Mouse (Mus musculus): ENCODE data around the gene Wbp4.
"Not testable (repeated sequence)": the region's sequence is repeated elsewhere in the genome, so short reads cannot be mapped to it uniquely, and the experiment has no call there.

The Wbp4 gene

DNA sequence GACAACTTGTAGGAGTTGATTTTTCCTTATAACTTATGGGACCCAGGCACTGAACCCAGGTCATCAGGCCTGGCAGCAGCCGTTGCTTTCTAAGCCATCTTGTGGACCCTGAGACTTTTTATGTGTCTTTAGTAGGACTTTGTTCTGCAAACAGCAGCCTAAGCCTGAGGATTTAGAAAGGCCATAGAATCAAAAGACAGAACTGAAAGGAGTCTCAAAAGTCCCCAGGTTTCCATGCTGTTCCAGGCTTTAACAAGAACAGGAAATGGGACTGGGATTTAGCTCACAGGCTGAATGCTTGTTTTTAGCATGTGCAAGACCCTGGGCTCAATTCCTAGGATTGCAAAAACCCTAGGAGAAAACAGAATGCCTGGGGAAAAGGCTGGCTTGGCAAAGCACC, 26.5 kb upstream of the Wbp4 start:
- DNase-seq (ENCODE audit: low read depth) = no peak

DNA sequence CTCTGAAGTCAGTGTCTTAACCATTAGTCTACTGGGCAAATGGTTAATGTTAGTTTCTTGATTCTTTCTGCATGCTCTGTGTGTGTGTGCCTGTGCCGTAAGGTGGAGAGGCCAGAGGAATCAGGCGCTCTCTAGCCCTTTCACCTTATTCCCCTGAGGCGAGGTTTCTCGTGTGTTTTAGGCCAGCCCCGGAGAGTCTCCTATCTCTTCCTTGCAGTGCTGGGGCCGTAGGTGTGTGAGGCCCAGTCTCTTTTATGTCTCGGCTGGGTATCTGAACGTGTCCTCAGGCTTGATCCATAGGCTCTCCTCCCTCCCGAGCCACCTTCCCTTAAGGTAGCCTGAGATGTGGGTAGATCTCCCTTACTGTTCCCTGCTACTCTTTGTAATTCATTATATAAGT, 24.9 kb upstream of the Wbp4 start:
- no peak for DNase-seq (ENCODE audit: low read depth)

DNA sequence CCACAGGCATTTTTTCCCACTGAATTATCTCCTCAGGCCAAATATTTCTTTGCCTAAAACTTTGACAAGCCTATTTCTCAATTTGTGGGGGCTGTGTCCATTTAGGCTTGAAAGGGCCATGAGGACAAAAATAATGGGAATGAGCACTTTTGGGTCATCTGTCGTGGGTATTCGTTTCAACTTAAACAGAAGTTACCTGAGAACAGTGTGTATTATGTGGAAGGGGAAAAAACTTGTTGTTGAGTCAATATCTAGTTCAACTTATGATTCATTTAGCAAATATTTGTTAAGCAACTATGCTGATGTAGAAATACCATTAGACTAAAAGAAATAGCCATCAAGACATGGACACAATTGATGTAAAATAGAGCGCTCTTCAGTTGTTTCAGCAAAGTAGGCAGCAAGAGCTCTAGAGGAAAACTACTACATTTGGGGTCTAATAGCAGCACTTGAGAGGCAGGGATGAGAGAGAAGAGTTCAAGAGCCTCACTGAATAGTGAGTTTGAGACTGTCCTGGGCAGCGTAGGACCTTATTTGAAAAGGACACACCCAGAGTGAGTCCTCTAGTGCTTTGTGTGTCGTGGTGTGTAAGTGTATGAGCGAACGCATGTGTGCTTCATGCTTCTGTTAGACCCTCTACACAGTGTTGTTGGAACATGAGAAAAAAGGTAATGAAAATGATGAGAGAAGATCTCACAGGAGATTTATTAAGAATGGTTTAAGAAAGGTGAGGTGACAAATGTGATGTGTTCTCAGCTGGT, 23.1 kb upstream of the Wbp4 start:
- DNase-seq (ENCODE audit: low read depth) = no peak

DNA sequence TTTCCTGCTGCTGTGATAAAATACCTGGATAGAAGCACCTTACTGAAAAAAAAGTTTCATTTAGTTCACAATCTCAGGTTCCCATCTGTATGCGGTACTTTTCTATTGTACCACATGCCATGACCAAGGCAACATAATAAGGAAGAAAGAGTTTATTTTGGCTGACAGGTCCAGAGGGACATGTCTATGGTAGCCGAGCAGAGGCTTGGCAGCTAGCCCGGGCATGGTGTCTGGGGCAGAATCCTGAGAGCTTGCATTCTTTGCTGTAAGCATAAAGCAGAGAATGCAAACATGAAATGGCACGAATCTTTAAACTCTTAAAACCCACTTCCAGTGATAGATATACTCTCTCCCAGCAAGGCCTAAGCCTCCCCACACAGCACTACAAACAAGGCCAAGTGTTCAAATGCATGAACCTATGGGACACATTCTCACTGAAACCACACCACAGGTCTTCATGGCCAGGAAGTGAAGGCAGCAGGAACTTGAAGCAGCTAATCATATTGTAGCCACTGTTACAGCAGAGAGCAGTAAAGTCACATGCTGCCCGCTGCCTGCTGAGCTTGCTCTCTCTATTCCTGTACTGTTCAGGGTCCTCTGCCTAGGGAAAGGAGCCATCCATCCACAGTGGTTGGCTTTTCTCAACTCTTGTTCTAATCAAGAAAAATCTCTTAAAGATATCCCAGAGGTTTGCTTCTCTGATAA, 22.2 kb upstream of the Wbp4 start:
- peak; percentile 29 for DNase-seq (ENCODE audit: low read depth)

DNA sequence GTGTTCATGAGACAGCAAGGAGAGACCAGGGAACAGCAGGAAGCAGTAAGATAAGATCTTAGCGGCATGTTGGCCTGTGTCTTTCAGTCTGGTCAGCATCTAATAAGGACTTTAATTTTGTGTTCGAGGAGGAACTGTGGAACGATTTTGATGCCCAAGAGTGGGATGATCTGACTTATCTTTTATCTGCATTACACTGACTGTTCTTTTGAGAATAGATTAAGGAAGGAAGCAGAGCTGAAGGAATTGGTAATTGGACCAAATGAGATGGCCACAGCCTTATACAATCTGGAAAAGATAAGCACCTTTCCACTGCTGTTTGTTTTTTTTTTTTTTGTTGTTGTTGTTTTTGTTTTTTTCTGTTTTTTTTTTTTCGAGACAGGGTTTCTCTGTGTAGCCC, 19.4 kb upstream of the Wbp4 start:
- DNase-seq (ENCODE audit: low read depth) = no peak

DNA sequence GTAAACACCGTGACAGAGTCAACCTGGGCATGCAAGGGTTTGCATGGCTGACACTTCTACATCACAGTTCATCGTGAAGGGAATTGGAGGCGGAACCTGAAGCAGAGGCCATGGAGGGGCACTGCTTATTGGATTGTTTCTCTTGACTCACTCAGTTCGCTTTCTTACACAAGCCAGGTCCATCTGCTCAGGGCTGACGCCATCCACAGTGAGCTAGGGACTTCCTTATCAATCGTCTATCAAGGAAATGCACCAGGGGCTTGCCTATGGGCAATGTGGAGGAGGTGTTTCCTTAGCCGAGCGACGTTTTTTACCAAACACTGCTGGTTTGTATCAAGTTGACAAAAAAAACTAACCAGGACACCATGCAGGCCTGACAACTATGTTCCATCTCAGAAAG, 18.0 kb upstream of the Wbp4 start:
- peak; percentile 64 for DNase-seq (ENCODE audit: low read depth)

DNA sequence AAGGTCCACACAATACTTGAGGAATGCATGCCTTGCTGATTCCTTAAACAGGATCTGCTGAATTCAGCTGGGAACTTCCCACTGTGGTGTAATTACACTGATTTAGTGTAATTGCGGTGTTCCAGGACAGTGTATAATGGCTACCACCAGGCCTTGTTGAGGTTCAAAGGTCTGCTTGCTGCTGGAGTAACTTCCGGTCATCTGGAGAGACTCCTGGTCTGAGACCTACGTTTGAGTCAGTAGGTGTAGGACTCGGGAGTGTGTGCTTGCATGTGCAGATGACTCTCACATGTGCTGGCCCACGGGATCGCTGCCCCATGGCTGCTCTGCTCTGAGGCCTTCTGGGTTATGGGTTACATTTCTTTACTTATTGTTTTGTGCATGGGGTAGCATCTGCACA, 13.0 kb upstream of the Wbp4 start:
- DNase-seq (ENCODE audit: low read depth) = no peak

DNA sequence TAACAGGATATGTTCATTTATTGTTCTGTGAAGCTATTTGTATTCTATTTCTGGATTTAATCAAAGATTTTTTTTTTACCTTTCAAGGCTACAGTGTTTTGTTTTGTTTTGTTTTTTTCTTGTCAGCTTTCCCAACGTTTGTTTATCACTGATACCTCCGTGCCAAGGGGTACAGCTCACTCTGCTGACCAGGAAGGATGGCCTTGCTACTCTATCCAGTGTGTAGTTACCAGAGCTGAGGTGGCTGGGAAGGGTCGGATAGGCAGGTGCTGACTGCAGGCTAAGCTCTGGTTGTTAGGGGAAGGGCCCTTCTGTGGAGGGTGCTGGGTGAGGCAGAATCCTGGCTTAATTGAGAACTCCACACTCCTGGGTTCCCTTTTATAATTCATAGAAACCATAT, 8.9 kb upstream of the Wbp4 start:
- DNase-seq (ENCODE audit: low read depth) = no peak

DNA sequence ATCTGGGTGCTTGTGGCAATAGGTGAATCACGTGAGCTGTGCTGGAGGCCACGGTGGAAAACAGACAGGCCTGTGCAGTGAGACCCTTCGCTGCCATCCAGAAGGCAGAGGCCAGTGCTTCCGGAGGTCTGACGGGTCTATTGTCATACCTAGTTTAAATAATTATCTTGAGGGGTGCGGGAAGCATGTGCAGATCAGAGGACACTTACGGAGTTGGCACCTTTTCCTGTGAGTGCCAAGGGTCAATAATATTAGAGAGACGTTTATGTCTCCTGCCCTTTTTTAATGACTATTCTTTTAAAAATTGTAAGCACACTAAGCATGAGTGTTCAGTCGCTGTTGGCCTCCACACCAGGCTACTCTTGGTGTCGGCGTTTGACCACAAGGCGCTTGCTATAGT, 7.8 kb upstream of the Wbp4 start:
- no peak for DNase-seq (ENCODE audit: low read depth)

DNA sequence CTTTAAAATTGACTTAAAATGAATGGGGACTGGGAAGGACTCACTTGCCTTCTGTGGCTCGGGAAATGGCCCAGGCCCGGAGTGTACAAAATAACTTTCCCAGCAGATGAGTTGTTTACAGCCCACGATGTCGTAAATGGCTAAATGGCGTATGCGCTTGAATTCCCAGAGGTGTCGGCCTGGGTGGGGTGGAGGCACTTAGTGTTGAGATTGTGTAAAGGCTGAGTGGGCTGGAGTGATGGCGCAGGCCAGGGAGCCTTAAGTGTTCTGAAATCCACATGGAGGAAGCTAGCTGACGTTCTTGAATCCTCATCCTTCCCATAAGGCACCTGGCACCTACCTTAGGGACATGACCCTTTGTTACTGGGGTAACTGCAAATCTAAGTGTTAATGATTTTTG, 7.2 kb upstream of the Wbp4 start:
- no peak for DNase-seq (ENCODE audit: low read depth)

DNA sequence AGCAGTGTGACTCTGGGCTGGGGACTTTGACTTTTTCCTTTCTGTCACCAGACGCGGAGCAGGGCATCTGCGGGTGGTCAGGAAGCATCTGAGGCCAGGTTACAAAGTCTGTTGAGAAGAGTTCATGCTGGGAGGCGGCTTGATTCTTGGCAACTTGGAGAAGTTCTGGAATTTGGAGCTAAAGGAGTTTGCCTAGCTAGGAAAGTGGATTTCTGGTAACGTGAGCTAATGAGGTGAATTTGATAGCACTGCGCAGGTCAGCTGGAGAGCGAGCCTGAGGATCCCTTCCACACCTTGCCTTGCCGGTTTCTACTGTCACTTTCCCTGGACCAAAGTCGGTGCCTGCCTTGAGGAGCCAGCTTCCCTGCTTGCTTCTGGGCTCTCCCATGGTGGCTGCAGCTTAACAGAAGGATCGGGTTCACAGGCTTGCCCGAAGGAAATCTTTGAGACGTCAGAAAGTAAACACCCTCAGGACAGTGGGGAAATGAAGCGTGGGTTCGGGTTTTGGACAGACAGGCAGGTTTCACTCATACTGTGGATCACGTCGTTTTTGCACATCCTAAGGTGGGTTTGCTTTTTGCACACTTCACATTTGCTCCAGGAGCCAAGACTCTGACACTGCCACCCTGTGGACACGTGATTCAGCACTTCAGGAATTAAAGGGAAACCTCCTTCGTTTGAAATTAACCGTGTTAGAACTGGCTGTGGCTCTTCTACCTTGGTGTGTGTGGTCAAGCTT, 5.8 kb upstream of the Wbp4 start:
- peak; percentile 55 for DNase-seq (ENCODE audit: low read depth)

DNA sequence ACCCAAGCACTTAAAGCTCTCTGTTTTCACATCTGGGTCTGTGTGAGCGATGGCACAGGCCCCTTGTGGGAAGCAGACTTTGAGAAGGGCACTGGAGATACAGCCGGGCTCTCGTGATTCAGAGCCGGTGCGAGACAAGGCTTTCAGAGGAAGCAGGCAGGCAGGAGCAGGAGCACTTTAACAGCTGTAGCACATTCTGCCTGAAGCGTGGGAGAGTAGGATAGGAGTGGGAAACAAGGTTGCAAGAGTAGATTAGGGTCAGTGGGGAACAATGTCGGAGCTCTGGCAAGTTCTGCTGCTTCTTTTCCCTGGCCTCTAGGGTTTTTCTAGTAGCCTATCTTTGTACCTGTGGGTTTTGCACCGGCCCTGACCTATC, 5.3 kb upstream of the Wbp4 start:
- no peak for DNase-seq (ENCODE audit: low read depth)

DNA sequence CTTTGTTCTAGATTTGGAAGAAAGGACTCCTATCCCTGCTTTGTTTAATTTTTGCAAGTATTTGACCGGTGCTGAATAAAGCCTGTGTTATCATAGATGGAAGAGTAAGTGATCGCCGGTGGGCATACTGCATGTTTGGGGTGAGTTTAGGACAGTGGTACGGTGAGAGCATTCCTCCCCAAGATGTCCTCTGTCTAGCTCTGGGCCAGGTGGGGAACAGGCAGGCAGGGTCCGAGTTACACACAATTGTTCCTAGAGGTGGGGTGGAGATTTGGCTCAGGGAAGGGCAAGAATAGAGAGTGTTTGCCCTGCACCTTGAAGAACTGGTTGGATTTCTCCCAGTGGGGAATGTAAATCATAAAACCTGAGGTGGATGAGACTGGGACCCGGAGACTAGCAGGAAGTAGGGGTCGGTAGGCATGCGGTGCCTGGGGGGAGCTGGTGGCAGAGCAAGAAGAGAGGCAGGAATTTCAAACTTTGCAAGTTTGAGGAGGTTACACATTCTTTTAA, 2.3 kb upstream of the Wbp4 start:
- DNase-seq (ENCODE audit: low read depth) = peak; percentile 22

DNA sequence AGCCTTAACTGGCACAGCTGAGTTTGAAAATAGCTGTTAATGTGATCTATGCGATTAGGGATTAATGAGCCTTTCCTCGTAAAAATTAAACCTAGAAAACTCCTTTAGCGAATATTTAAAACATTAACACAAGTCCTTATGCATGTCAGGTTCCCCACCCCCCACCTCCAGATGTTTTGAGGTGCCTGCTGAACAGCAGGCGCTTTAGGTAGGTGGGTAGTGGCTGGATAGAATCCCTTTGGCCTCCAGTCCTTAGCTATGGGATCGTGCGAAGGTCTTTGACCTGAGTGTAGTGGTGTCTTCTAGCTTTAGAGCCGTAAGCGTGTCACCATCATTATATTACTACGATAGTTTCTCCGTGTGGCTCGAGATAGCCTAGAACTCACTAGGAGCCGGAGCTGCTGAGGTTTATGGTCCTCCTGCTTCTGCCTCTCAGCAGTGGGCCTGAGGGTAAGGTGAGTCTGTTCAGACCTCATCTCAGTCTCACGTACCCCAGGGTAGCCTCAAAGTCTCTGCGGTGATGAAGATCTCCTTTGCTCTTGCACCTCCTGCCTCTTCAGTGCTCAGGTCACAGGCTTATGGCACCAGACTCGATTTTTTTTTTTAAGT, 1.5 kb upstream of the Wbp4 start:
- DNase-seq (ENCODE audit: low read depth) = peak; percentile 45

DNA sequence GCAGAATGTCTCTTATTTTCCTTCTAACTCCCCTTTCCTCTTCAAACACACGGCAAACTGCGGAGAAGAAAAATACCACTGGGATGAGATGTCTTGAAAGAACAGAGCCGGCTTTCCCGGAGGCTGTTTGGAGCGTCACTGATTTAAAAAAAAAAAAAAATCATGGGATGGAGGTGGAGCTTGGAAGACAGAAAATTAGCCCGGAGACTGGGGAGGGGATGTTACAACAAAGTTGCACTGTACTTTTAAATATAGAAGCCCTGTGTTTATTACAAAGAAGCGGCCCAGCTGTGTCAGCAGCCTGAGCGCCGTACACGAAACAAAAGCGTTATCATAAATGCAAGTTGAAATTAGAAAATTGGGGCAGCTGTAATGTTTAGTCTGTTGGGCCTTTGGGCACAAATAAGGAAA, 936 bp upstream of the Wbp4 start:
- peak; percentile 53 for DNase-seq (ENCODE audit: low read depth)

DNA sequence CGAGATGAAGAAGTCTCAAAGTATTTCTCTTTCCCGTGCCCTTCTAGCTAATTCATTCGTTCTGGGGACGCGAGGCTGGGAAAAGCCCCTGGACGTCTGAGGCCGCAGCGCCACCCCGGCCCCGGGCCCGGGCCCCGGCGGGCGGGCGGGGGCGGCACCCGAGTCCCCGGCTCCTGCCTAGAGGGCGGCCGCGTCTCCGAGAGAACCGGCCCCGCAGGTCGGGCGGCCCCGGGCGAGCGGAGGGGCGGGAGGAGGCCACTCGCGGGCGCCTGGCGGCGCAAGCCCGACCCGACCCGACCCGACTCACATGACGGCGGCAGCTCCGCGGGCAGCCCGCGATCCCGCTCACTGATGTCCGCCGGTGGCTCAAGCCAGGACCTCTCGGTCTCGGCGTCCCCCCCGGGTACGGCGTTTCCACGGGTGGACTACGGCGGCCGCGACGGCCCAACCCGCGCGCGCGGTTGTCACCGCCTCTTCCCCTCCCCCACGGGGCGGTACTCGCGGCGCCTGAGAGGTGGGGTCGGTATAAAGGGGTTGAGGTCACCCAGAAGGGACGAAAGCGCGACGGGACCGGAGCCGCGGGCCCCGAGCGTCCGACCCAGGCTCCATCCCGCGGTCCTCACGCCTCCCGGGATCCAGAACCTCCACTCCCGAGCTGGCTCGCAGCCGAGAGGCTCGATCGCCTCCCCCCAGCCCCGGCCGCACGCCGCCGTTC, 539 bp downstream of the Wbp4 start, which contains the start of gene Elf1:
TSS of gene Elf1 (plus strand) at position 571 of the 715 bp plus-strand sequence.
- peak; percentile 92 for DNase-seq (ENCODE audit: low read depth)

DNA sequence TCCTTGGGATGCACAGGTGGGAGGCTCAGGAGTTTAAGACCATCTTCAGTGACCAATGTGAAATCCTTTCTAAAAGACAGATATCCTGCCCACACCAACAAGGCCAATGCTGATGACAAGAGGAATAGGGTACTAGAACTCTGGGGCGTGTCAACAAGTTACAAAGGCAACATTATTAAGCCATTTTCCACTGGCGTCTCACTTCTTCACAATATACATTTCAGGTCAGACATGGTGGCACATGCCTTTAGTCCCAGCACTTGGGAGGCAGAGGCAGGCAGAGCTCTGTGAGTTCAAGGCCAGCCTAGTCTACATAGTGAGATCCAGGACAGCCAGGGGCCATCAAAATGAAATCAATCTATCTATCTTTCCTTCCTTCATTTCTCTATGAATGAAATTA, 7.9 kb downstream of the Wbp4 start:
- DNase-seq (ENCODE audit: low read depth) = no peak

DNA sequence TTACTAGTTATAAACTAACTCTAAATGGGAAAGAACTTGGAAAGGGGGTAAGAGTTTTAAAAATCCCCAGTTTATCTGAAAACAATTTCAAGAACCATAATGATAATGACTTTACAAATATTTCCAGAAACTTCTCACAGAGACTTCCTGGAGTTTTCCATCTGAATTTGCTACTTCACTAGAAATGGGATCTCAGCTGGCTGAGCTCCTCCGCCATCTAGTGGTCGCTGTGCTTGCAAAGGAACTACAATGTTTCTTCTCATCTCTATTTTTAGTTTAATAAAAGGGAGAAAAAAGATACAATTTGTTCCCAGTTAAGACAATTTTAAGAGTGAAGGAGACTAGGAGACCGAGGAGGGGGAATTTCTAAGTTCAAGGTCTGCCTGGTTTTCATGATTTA, 13.7 kb downstream of the Wbp4 start:
- peak; percentile 68 for DNase-seq (ENCODE audit: low read depth)

DNA sequence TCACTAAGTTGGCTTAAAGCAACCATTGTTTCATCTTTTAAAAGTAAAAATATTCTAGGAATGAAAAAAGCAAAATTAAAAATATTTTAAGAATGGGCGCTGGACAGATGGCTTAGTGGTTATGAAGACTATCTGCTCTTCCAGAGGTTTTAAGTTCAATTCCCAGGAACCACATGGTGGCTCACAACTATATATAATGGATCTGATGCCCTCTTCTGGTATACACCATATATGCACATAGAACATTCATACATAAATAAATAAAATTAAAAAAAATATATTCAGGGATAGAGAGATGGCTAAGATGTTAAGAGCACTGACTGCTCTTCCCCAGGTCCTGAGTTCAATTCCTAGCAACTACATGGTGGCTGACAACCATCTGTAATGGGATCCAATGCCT, 15.7 kb downstream of the Wbp4 start:
- peak; percentile 34 for DNase-seq (ENCODE audit: low read depth)

DNA sequence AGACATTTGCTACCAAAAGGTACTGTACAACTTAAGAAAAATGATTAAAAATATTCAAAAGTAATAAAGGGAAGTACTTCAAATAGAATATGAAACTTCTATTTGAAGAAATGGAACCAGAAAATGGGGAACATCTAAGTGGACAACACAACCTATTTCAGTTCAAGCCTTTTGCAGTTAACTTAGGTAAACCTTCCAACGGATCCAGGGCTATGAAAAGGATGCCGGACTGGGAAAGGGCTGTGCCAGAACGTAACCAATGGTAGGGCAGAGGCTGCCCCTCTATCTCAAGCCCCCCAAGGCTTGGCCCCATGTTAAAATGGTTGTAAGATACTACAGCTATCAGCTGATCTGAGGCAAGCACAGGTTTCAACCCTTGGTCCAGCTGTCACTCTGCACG, 20.3 kb downstream of the Wbp4 start:
- no peak for DNase-seq (ENCODE audit: low read depth)

DNA sequence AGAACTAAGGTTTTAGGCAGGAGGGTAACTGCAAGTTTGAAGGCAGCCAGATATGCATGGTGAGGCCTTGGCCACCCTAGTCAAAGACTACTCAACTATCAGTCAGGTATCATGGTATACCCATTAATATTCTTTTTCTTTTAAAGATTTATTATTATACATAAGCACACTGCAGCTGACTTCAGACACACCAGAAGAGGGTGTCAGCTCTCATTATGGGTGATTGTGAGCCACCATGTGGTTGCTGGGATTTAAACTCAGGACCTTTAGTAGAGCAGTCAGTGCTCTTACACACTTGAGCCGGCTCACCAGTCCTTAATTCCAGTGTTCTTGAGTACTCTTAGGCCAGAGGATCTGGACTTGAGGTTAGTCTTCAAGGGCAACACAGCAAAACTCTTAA, 20.9 kb downstream of the Wbp4 start:
- DNase-seq (ENCODE audit: low read depth) = no peak

DNA sequence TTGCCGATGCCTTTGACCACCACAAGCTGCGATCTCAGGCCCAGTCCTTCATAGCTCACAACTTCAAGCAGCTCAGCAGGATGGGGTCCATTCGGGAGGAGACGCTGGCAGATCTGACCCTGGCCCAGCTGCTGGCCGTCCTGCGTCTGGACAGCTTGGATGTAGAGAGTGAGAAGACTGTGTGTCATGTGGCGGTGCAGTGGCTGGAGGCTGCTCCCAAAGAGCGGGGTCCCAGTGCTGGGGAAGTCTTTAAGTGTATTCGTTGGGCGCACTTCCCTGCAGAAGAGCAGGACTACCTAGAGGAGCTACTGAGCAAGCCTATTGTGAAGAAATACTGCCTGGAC, 28.8 kb downstream of the Wbp4 start:
- not testable (repeated sequence) for DNase-seq (ENCODE audit: low read depth)
